Mouse (Mus musculus) lung, postnatal 0 days (tissue): ENCODE measurements around the gene En2.

ENCODE experiments used
- CTCF ChIP-seq: IDR thresholded peaks from 2 replicates; pipeline ENCODE4 v1.5.1; 2016; ENCODE audit warnings: antibody characterized with exemption, mild to moderate bottlenecking
- EP300 ChIP-seq: IDR thresholded peaks from 2 replicates; pipeline ENCODE4 v1.6.1; 2016; ENCODE audit warnings: antibody characterized with exemption, mild to moderate bottlenecking, control low read depth

DNA sequence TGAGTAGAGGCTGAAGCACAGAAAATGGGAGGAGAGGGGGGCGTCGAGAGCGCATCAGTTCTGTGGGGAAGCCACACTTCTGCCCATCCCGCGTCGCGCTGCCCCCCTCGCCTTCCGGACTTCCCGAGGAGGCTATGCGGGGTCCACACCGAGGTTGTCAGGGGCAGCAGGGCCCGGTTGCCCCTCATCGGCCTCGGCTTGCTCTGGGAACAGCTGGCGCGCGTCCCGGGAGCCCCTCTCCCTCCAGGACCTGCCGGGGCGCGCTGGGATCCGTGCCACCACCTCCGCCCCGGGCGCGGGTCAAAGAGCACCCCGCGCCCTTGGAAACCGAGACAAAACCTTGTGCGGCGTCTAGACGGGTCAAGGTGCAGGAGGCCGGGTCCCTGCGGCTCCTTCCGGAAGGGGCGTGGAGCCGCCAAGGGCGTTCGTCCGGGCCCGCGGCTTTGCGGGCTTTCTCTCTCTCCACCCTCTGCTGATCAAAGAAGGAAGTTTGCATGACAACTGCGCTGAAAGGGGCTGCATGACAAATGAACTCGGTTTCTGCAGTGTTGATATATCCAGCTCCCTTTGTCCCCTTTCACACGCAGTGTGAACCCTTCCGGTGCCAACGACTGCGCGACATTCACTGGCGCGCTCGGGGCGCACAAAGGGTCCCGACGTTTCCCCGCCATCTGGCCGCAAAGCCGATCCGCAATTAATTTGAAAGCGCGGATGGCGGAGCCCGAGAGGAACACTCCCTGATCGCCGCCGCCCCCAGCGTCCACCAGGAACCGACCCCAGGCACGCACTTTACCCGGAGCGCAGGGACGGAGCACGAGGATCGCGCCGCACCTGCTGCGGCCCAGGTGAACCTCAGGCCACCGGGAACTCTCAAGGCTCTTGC, 44.3 kb downstream of the En2 start:
- no peak for TF ChIP-seq CTCF
- no peak for TF ChIP-seq EP300
